8 mouse cellular contexts compared by ENCODE assay signal in genomic region chr7:36679866-36680458, GRCm38 (mm10). TPM values are rescaled to one million over a fixed set of nuclear protein-coding genes. Genes with fewer than 3 reads are reported as not detected.
DNase-seq lines count a peak whose midpoint lies in the region; ATAC-seq lines count a peak whose summit lies in the region.

No protein-coding gene starts in this region.

- under 1% methylated on average over 18 of the region's 18 CpGs for WGBS in forebrain, embryonic 14.5 days
- 1% methylated on average over 18 of the region's 18 CpGs for WGBS in intestine, embryonic 16.5 days

- no peak overlapping the region for H3K27ac ChIP-seq in forebrain, embryonic 14.5 days (ENCODE audit: low read depth, low read length)
- H3K27ac ChIP-seq in intestine, embryonic 16.5 days (ENCODE audit: low read length): no peak overlapping the region

- peak; percentile 28 to 34 for DNase-seq in heart, adult 18-20 months
- no peak for DNase-seq in heart, adult 8-10 months (ENCODE audit: low spot score)
- peak; percentile 60 for DNase-seq in forebrain, embryonic 14.5 days (ENCODE audit: low spot score)
- peak; percentile 39 for DNase-seq in neural tube, embryonic 10.5 days (ENCODE audit: extremely low spot score, low spot score)
- no peak for DNase-seq in layer of hippocampus, adult 11-12 months (ENCODE audit: low spot score)
- DNase-seq in kidney, adult 8-10 months: no peak

- peak overlapping the region; percentile 57 for H3K4me2 ChIP-seq in forebrain, embryonic 14.5 days (ENCODE audit: low read length)
- peak overlapping the region; percentile 45 for H3K4me2 ChIP-seq in intestine, embryonic 16.5 days (ENCODE audit: low read depth, low read length)

- peak overlapping the region; percentile 47 for H3K9ac ChIP-seq in forebrain, embryonic 14.5 days (ENCODE audit: low read length)
- 0 out of 2 replicates have a peak overlapping the region, but pooled peaks have one; percentile 1 for H3K9ac ChIP-seq in intestine, embryonic 16.5 days (ENCODE audit: low read depth, low read length)

- peak overlapping the region; percentile 25 for H3K4me3 ChIP-seq in forebrain, embryonic 14.5 days (ENCODE audit: low read depth, low read length)
- H3K4me3 ChIP-seq in intestine, embryonic 16.5 days (ENCODE audit: low read length): peak overlapping the region; percentile 27

- H3K36me3 ChIP-seq in forebrain, embryonic 14.5 days (ENCODE audit: control insufficient read depth, insufficient read depth, low read length): no peaks in the 10 kb centered on the region
- H3K36me3 ChIP-seq in intestine, embryonic 16.5 days (ENCODE audit: control insufficient read depth, insufficient read depth, low read length): no peaks in the 10 kb centered on the region

- 0 out of 2 replicates have a peak, but pooled peaks cover 3% of the 10 kb centered on the region for H3K27me3 ChIP-seq in forebrain, embryonic 14.5 days (replicated peaks; ENCODE audit: control insufficient read depth, insufficient read depth, low read length)
- H3K27me3 ChIP-seq in intestine, embryonic 16.5 days (replicated peaks; ENCODE audit: control insufficient read depth, insufficient read depth, low read length): peaks cover 13% of the 10 kb centered on the region; the same call in 1 of the 2 replicates

- peaks cover 5% of the 10 kb centered on the region; the same call in 1 of the 2 replicates for H3K4me1 ChIP-seq in forebrain, embryonic 14.5 days (ENCODE audit: control insufficient read depth, insufficient read depth, low read length)
- H3K4me1 ChIP-seq in intestine, embryonic 16.5 days (ENCODE audit: control insufficient read depth, insufficient read depth, low read length): peaks cover 7% of the 10 kb centered on the region; the same call in 1 of the 2 replicates

- peak; percentile 60; the same call in 1 of the 2 replicates for ATAC-seq in forebrain, embryonic 14.5 days
- ATAC-seq in intestine, embryonic 16.5 days: no peak
- ATAC-seq in megakaryocyte, adult 5-6 weeks (ENCODE audit: poor library complexity, severe bottlenecking): no peak

- H3K9me3 ChIP-seq in forebrain, embryonic 14.5 days (replicated peaks; ENCODE audit: control insufficient read depth, low read length): no peaks in the 10 kb centered on the region
- H3K9me3 ChIP-seq in intestine, embryonic 16.5 days (ENCODE audit: control insufficient read depth, low read length): no peaks in the 10 kb centered on the region

RNA-seq across cellular contexts. Expression of gene Tshz3, which starts 18.0 kb away (rescaled TPM):
- 1 to 10 TPM; 2.4 to 2.7 TPM for total RNA-seq in heart, adult 18-20 months (2021)
- 1 to 10 TPM; 2.7 to 4.2 (median 3.8) TPM for total RNA-seq in heart, adult 8-10 months (2022)
- polyA plus RNA-seq in forebrain, embryonic 14.5 days (2014; fragmentation: Nextera tagmentation; extraction: Ambion mirVana): 10.3 and 13.7 TPM in 2 replicates
- 9.7 and 10.4 TPM in 2 replicates for polyA plus RNA-seq in intestine, embryonic 16.5 days (2015; fragmentation: Nextera tagmentation; extraction: Ambion mirVana)
- 0.21 and 0.33 TPM in 2 replicates for total RNA-seq in megakaryocyte, adult 5-6 weeks (2015)
- 0.07 and 0.41 TPM in 2 replicates for total RNA-seq in megakaryocyte, adult 5-6 weeks (2017)

Comparison
In these comparisons a context has a peak if more than half of its experiments do, and no peak if none do; other contexts are left out.
1. DNase-seq: peak in heart, adult 18-20 months (2 of 2), forebrain, embryonic 14.5 days (single experiment) and neural tube, embryonic 10.5 days (single experiment); none in heart, adult 8-10 months (single experiment), layer of hippocampus, adult 11-12 months (single experiment) and kidney, adult 8-10 months (0 of 2).